Mouse (Mus musculus) retina, postnatal 1 day (tissue): ENCODE measurements around the gene Nub1.
A peak's percentile ranks its signal among the peaks of the same experiment; 100 is the strongest.

Experiments
- DNase-seq: peaks from one replicate; pipeline ENCODE4 v3.0.0-alpha.2; 2012

The Nub1 gene

GRCm38 (mm10) chr5:24747533-24747932, 62.2 kb downstream of the Nub1 start:
- peak; percentile 40 for DNase-seq

GRCm38 (mm10) chr5:24749731-24750130, 64.4 kb downstream of the Nub1 start:
- no peak for DNase-seq

GRCm38 (mm10) chr5:24750321-24751304, 65.3 kb downstream of the Nub1 start:
- peak; percentile 92 for DNase-seq

- DNase-seq = peak; percentile 57
These were observed 66.2 kb downstream of the Nub1 start for GRCm38 (mm10) chr5:24751305-24752174.

- DNase-seq = no peak
These were observed 66.8 kb downstream of the Nub1 start for GRCm38 (mm10) chr5:24752175-24752498.

- no peak for DNase-seq
These were observed 71.6 kb downstream of the Nub1 start for GRCm38 (mm10) chr5:24756931-24757330.

GRCm38 (mm10) chr5:24757816-24758215, 72.5 kb downstream of the Nub1 start, which contains the start of gene Crygn:
Gene Crygn (minus strand): TSS chr5:24758008.
- peak; percentile 49 for DNase-seq
